Mouse (Mus musculus) heart, embryonic 14.5 days (tissue): Measurements from ENCODE around the gene Sptbn4. TPM values are rescaled to one million over a fixed set of nuclear protein-coding genes. Genes with fewer than 3 reads are reported as not detected.
A peak's percentile ranks its signal among the peaks of the same experiment; 100 is the strongest.

Experiments
- ATAC-seq: fragments of 200-750 bp; cut with Nextera tagmentation; 2 replicates; pipeline ENCODE4 v1.8.0; 2017; ENCODE audit warnings: low read depth, moderate TSS enrichment; ENCODE audit not compliant: insufficient number of reproducible peaks, insufficient read depth, low FRiP score
- H3K27ac ChIP-seq, 2 experiments: fragments of 200-500 bp in 1 of 2; fragments of 300-500 bp in 1 of 2; sonication (generic) in 1 of 2; replicated peaks in 1 of 2; 2 replicates each; pipeline ENCODE4 v1.5.1; 2012 to 2014; ENCODE audit warnings: low read depth in 2 of 2, low read length in 2 of 2, control low read depth in 1 of 2, mild to moderate bottlenecking in 1 of 2, mixed read lengths in 1 of 2; ENCODE audit not compliant: control insufficient read depth in 1 of 2, insufficient read depth in 1 of 2
- H3K27me3 ChIP-seq: fragments of 300-500 bp; sonication (generic); 2 replicates; pipeline ENCODE4 v1.6.1; 2014; ENCODE audit warnings: mild to moderate bottlenecking, low read length, control low read depth; ENCODE audit not compliant: control insufficient read depth, insufficient read depth
- H3K36me3 ChIP-seq: fragments of 300-500 bp; sonication (generic); 2 replicates; pipeline ENCODE4 v1.6.1; 2014; ENCODE audit warnings: mild to moderate bottlenecking, control low read depth, low read length, mixed read lengths; ENCODE audit not compliant: control insufficient read depth, insufficient read depth
- H3K4me1 ChIP-seq, 2 experiments: fragments of 200-500 bp in 1 of 2; fragments of 300-500 bp in 1 of 2; sonication (generic) in 1 of 2; 2 replicates each; pipeline ENCODE4 v1.6.1; 2012 to 2014; ENCODE audit warnings: low read length in 2 of 2, control low read depth in 1 of 2, mixed read lengths in 1 of 2; ENCODE audit not compliant: control insufficient read depth in 2 of 2, insufficient read depth in 2 of 2
- H3K4me2 ChIP-seq: fragments of 300-500 bp; sonication (generic); 2 replicates; pipeline ENCODE4 v1.6.1; 2014; ENCODE audit warnings: mild to moderate bottlenecking, low read length
- H3K4me3 ChIP-seq, 2 experiments: fragments of 200-500 bp in 1 of 2; fragments of 300-500 bp in 1 of 2; sonication (generic) in 1 of 2; 2 replicates each; pipeline ENCODE4 v1.5.1; 2012 to 2014; ENCODE audit warnings: low read length in 2 of 2, mild to moderate bottlenecking in 2 of 2, control low read depth in 1 of 2, low read depth in 1 of 2, moderate library complexity in 1 of 2; ENCODE audit not compliant: control insufficient read depth in 1 of 2, insufficient read depth in 1 of 2
- H3K9ac ChIP-seq: fragments of 300-500 bp; sonication (generic); 2 replicates; pipeline ENCODE4 v1.6.1; 2014; ENCODE audit warnings: mild to moderate bottlenecking, low read length
- H3K9me3 ChIP-seq: fragments of 300-500 bp; sonication (generic); 2 replicates; pipeline ENCODE4 v1.6.1; 2016; ENCODE audit warnings: low read length, control low read depth; ENCODE audit not compliant: control insufficient read depth
- WGBS: fragments of 180-500 bp; shearing (Covaris S2); extraction: QIAGEN DNeasy Blood & Tissue Kit; methylation state at CpG from one replicate; pipeline ENCODE4 v1.1.7; 2014; 5-methylcytosine and 5-hydroxymethylcytosine counted together
- polyA plus RNA-seq: library from polyadenylated mRNA; unstranded; fragments of >200 nt; fragmentation: Nextera tagmentation; extraction: Ambion mirVana; gene quantifications from 2 replicates; pipeline ENCODE4 v1.2.1, GENCODE M21; 2014

Sptbn4 gene
- polyA plus RNA-seq, 1 experiment from 2014 or later = 0.15 TPM

DNA sequence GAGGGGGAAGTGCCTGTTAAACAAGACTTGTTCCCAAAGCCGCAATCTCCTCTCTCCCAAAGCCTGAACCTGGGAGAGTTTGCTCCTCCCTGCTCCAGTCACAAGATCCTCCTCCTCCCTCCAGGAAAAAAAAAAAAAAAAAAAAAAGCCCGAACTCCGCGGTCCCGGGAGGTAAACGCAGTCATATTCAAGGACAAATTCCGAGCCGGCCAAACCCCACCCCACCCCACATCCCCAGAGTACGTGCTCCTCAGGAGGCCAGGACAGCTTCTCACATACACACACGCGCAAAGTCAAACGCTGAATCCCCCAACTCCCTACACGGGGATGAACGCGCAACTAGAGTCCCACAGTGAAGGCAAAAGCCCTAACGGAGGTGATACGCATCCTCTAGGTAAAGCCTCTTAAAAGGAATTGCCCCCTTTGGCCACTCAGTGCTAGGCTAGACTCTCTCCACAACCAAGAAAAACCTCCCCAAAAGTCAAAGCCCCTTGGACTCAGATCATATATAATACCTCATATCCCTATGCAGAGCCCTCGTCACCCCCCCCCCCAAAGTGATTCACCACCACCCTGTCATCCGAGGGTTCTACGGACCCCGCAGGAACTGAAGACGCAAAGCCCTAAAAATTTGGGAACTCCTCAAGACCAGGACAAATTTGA is 51.8 kb downstream of the Sptbn4 start:
- H3K4me3 ChIP-seq = peak overlapping the region in 1 of 2 experiments; percentile 51; a peak in 2 of 4 replicates

DNA sequence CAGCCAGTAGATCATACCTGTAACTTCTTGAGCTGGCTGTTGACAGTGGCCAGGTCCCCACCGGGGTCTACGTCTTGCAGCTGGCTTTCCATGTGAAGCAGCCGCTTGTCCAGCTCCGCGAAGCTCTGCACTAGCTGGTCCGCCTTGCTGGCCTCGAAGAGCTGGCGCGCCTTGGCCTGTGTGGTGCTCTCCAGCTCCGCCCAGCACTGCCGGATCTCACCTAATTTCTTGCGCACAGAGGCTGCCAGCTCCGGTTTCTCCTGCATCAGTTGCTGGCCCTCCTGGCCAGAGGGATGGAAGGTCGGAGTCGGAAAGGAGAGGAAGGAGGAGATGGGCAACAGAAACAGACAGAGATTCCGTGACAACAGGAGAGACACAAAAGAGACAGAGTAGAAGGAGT is 56.1 kb downstream of the Sptbn4 start:
- Histone ChIP-seq H3K9me3 (no peaks in the 10 kb centered on the region), H3K4me2 (no peak overlapping the region), H3K27me3 (peaks cover 54% of the 10 kb centered on the region), H3K4me3 (no peak overlapping the region), H3K27ac (no peak overlapping the region), H3K36me3 (no peaks in the 10 kb centered on the region), H3K4me1 (peaks cover 0 to 2% of the 10 kb centered on the region in 2 experiments; a peak in 1 of 4 replicates), H3K9ac (no peak overlapping the region)
- 36% methylated on average over 16 of the region's 16 CpGs for WGBS
- ATAC-seq = no peak

More for the DNA sequence above, 51.8 kb downstream of the Sptbn4 start:
- 1% methylated on average over 22 of the region's 22 CpGs for WGBS
- H3K9me3 ChIP-seq = no peaks in the 10 kb centered on the region
- peak overlapping the region; percentile 78 for H3K4me2 ChIP-seq
- peaks cover 84% of the 10 kb centered on the region for H3K27me3 ChIP-seq
- H3K4me1 ChIP-seq = peaks cover 2 to 6% of the 10 kb centered on the region in 2 experiments; a peak in 2 of 4 replicates
- ATAC-seq = no peak
- no peaks in the 10 kb centered on the region for H3K36me3 ChIP-seq
- H3K27ac ChIP-seq = no peak overlapping the region
- no peak overlapping the region for H3K9ac ChIP-seq

DNA sequence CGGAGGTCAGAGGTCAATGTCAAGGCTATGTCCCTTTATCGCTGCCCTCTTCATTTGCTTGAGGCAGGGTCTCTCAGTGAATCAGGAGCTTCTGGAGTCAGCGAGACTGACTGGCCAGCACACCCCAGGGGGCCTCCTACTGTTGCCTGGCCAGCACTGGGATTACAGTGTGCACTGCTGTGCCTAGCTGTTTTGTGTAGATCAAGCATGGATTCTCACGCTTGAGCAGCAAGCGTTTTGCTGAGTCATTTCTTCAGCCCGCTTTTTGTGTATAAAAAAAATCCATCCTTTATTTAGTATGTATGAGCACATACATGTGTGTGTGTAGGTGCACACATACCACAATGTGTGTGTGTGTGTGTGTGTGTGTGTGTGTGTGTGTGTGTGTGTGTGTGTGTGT is 58.3 kb downstream of the Sptbn4 start:
- Histone ChIP-seq H3K27me3 (peaks cover 32% of the 10 kb centered on the region), H3K27ac (no peak overlapping the region), H3K36me3 (no peaks in the 10 kb centered on the region), H3K4me3 (no peak overlapping the region), H3K4me1 (no peaks in the 10 kb centered on the region), H3K9me3 (no peaks in the 10 kb centered on the region), H3K9ac (no peak overlapping the region), H3K4me2 (no peak overlapping the region)
- no peak for ATAC-seq
- WGBS = 70% methylated on average over 6 of the region's 6 CpGs

DNA sequence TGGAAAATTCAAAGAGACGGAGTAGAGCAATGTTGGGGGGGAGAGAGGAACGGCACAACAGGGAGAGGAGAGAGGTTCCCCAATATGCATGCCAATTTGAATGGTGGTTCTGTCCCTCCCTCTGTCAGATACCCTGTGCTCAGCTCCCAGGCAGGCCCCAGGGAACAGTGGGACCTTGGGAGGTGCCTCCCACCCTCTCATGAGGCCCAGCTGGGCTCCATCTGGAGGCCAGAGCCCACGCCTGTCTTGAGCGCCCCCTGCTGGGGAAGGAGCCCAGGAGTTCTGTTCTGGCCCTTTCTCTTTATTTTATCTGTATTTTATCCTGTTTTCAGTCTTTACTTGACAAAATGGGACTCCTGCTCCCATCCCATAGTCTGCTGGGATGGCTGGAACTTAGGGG is 62.8 kb downstream of the Sptbn4 start:
- H3K4me3 ChIP-seq = no peak overlapping the region
- H3K4me1 ChIP-seq = no peaks in the 10 kb centered on the region
- no peaks in the 10 kb centered on the region for H3K36me3 ChIP-seq
- no peak for ATAC-seq
- H3K9me3 ChIP-seq = no peaks in the 10 kb centered on the region
- WGBS = 43% methylated on average over 4 of the region's 4 CpGs
- H3K27ac ChIP-seq = no peak overlapping the region
- no peak overlapping the region for H3K4me2 ChIP-seq
- no peak overlapping the region for H3K9ac ChIP-seq
- H3K27me3 ChIP-seq = 0 out of 2 replicates have a peak, but pooled peaks cover 5% of the 10 kb centered on the region

DNA sequence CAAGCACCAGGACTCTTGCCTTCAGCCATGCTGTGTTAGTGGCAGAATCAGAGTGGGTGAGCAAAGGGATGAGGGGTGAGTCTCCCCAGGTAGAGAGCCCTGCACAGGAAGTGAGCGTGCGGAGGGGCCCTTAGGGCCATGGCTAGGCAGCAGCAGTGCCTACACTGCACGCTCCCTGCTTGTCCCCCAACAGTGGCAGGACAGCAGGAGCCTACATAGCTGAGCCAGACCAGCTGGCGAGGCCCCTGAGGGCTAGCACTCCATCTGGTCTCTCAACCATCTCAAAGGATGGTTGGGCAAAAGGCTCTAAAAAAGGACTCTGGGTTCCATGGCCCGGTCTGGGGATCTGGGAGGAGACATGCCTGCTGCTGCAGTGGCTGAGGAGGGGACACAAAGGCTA is 63.4 kb downstream of the Sptbn4 start:
- no peak for ATAC-seq
- Histone ChIP-seq H3K4me2 (no peak overlapping the region), H3K27me3 (peaks cover 7% of the 10 kb centered on the region; the same call in 1 of the 2 replicates), H3K4me1 (no peaks in the 10 kb centered on the region), H3K36me3 (no peaks in the 10 kb centered on the region), H3K9ac (no peak overlapping the region), H3K9me3 (no peaks in the 10 kb centered on the region), H3K4me3 (no peak overlapping the region), H3K27ac (no peak overlapping the region)
- WGBS = 79% methylated on average over 5 of the region's 5 CpGs

DNA sequence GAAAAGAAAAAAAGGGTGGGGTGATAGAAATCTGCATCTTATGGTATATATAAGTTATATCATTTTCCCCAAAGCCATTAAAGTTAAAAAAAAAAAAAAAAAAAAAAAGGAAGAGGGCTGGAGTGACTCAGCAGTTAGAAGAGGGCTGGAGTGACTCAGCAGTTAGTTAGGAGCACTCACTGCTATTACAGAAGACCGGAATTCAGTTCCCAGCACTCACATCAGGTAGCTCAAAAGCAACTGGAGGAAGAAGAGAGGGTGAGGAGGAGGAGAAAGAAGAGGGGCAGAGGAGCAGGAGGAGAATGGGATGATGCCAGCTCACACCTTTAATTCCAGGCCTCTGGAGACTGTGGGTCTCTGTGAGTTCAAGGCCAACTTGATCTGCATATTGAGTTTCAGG is 64.3 kb downstream of the Sptbn4 start:
- Histone ChIP-seq H3K4me1 (no peaks in the 10 kb centered on the region), H3K27ac (no peak overlapping the region), H3K36me3 (no peaks in the 10 kb centered on the region), H3K9me3 (no peaks in the 10 kb centered on the region), H3K4me3 (no peak overlapping the region), H3K9ac (no peak overlapping the region), H3K4me2 (no peak overlapping the region), H3K27me3 (peaks cover 10% of the 10 kb centered on the region)
- WGBS = 83% methylated on average over 1 of the region's 1 CpGs
- no peak for ATAC-seq

DNA sequence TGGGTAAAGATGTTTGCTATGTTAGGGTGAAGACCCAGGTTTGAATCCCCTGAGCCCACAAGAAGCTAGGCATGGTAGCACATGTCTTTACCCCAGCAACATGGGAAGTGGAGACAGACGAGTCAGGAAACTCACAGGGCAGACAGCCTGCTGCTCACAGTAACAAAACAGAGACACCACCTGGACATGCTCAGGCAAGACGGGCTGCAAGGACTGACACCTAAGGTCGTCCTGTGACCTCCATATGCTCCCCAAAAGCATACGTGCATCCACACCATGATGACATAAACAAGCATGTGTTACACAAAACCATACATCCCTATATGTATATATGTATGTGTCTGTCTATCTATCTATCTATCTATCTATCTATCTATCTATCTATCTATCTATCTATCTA is 65.9 kb downstream of the Sptbn4 start:
- H3K9ac ChIP-seq = no peak overlapping the region
- no peaks in the 10 kb centered on the region for H3K9me3 ChIP-seq
- no peak for ATAC-seq

DNA sequence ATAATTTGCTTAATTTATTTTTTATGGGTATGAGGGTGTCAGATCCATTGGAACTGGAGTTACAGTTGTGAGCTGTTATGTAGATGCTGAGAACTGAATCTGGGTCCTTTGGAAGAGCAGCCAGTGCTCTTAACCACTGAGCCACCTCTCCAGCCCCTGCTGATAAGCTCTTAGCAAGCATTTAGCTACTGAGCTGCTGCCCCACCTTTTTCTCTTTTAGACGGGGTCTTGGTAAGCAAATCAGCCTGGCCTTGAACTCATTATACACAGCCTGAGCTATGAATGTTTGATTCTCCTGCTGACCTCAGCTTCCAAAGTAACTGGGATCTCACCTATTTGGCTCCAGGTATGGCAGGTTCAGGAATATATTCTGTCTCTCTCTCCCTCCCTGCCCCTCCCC is 66.5 kb downstream of the Sptbn4 start:
- ATAC-seq = no peak
- 27% methylated on average over 1 of the region's 1 CpGs for WGBS
- H3K36me3 ChIP-seq = no peaks in the 10 kb centered on the region
- no peak overlapping the region for H3K4me3 ChIP-seq
- no peak overlapping the region for H3K4me2 ChIP-seq
- peaks cover 25% of the 10 kb centered on the region for H3K27me3 ChIP-seq
- no peak overlapping the region for H3K27ac ChIP-seq
- no peaks in the 10 kb centered on the region for H3K9me3 ChIP-seq
- H3K9ac ChIP-seq = no peak overlapping the region
- H3K4me1 ChIP-seq = no peaks in the 10 kb centered on the region

More for the DNA sequence above, 65.9 kb downstream of the Sptbn4 start:
- Histone ChIP-seq H3K4me2 (no peak overlapping the region), H3K4me3 (no peak overlapping the region), H3K27ac (no peak overlapping the region), H3K4me1 (no peaks in the 10 kb centered on the region), H3K36me3 (no peaks in the 10 kb centered on the region), H3K27me3 (peaks cover 20% of the 10 kb centered on the region)
- WGBS = 43% methylated on average over 4 of the region's 4 CpGs
